Mouse (Mus musculus) kidney, postnatal 14 days (tissue): Measurements from ENCODE around the gene Nkiras2.
"Not testable (repeated sequence)": the region's sequence is repeated elsewhere in the genome, so short reads cannot be mapped to it uniquely, and the experiment has no call there.

ENCODE experiments used
- DNase-seq: peaks from one replicate; pipeline ENCODE4 v3.0.0; 2022; ENCODE audit warnings: mixed read lengths

Gene Nkiras2

DNA sequence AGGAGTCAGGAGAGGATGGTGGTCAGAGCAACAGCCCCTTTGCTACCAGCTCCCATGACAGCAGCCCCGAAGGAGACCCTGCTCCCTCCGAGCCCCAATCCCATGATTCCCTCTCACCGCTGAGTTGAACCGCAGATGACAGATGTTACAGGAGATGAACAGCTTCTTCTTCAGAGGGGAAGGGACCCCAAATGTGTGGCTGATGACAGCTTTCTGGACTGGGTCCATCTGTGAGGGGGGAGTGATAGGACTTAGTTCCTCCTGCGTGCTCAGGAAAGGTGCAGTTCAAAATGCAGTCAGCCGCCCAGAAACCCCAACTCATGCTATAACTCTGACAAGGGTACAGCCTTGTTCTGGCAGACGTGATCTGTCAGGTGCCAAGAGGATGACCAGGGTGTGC, 15.5 kb downstream of the Nkiras2 start:
- no peak for DNase-seq

DNA sequence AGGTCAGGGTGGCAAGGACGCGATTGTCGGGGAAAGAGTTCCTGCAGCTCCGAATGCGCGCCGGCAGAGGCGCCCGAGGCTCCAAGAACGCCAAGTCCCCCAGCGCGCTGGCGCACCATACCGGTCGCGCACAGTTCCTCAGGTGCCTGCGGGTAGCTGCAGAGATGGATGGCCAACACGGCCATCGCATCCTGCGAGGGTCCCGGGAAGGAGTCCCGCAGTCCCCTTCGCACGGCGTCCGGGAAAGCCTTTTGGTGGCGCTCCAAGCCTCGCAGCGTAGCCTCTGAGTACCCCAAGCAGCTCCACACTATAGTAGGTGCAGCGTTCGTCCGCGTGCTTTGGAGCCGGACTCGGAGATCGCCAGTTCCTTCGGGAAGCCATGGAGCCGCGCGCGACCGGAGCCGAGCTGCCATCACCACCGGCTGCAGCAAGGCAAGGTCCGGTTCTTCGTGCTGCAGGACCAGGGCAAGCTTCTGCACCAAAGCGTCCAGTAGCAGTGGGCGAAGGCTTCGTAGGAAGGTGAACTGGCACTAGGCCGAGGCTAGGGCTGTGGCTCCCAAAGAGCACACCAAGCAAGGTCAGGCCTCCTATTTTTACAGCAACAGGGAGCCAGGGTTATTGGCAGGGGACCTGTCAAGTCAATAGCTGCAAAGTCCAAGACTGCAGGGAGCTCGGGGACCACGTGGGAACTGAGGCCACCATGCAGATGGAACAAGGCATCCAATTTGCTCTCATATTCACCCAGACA, 21.3 kb downstream of the Nkiras2 start:
- DNase-seq, result peak; percentile 31

DNA sequence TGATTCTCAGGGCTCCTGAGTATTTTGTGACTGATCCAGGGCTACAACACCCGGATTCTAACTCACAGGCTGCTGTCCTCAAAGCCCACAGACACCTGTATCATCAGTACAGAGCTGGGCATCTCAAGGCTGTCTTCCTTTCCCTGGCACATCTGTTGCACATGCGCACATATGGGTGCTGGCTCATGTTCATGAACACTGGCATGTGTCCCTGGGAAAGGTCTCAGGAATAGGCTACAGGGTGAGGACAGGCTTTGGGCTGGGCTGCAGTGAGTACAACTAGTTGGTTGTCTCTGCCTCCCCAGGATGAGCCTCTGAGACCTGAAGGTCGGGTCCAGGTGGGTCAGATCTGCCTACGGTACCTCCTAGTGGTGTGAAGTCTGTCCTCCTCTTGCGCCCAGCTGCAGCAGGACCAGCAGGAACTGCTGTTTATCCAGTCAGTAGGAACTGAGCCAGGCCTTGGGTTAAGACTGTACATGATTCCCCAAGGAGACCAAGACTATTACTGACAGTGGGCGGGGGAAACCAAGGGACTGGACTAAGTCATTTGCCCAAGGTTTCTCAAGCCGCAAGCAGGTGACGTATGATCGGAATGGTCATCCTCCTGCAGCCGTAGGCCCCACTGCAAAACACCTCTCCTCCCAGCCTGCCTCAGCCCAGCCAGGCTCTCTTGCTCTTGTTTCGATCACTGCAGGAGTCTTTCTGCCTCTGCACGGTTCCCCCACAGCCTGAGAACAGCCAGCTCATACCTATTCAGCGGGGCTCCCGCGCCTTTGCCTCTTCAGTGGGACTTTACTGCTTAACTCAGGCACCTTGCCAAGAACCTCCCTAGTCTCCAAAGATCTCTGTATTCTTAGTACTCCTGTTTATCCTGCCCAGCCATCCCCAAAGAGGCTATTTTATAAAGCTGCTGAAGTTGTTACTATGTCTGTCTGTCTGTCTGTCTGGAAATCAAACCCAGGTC, 24.9 kb downstream of the Nkiras2 start:
- no peak for DNase-seq

DNA sequence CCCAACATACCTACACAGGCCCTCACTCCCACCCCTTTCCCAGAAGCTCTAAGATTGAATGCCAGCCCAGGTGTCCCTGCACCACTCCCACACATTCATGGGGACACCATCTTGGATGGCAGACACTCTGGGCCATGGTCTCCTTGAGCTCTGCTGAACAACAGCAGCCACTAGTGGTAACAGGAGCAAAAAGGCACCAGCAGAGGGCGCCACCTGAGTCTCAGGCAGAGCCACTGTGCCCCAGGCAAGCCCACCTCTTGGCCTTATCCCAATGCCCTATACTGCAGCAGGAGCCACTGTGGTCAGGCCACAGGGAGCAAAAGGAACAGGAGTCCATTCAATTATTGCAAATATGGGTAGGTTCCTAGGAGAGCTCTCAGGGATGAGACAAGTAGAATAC, 27.2 kb downstream of the Nkiras2 start:
- peak; percentile 39 for DNase-seq

DNA sequence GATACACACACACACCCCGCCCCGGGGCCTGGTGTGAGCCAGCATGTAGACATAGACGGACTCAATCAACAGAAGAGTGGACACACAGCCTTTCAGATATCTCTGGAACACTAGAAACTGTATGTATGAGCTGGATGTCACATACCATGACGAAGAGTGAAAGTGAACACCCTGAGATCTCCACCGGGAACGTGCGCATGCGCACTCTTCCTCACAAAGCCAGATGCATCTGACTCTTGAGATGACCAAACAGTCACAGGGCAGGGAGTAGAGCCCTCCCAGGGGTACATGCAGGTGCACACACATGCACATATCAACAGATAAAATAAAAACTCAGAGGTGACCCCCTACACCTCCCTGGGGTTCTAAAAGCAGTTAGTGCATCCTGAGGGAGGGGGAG, 29.4 kb downstream of the Nkiras2 start:
- DNase-seq, result no peak

DNA sequence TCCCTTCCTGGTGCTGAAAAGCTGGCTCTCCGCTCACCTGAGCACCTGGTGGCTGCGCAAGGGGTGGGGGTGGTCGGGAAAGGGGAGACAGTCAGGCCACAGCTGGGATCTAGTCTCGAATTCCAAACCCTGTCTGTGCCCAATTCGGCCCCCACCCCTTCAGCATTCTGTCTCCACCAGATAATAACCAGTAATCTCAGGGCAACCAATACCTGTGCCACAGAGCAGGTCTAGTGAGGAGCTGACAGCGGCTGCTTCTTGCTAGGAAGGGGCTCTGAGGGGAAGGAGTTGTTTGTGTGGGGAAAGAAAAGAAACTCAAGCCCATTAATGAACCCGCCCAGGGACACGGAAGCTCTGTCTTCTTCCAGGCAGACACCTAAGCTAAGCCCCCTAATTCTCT, 32.2 kb downstream of the Nkiras2 start:
- DNase-seq, result no peak

DNA sequence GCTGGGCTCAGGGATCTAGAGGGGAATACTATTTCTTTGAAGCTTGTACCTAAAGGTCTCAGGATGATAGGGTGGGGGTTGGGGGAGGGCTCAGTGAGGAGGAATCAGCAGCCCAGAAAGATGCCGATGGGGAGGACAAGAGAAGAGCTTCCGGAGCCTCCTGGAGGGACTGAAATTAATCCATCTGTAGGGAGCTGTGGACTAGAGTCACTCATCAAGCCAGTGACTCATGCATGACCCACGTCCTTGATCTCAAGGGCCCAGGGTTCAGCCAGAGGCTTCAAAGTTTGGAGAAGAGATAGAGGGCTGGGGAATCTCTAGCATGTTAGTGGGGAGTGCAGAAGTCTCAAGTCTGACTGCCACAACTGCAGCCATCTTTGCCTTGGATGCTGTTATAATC, 32.7 kb downstream of the Nkiras2 start:
- DNase-seq, result no peak

DNA sequence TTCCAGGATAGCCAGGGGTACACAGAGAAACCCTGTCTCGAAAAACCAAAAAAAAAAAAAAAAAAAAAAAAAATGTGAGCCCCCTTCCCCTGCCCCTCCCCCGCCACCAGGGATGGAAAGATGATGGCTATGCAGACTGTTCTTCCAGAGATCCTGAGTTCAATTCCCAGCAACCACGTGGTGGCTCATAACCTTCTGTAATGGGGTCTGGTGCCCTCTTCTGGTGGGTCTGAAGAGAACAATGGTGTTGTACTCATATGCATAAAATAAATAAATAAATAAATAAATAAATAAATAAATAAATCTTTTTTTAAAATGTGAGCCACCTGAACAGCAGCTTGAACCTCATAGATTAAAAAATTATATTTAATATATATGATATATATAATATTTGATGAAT, 36.5 kb downstream of the Nkiras2 start:
- DNase-seq, result not testable (repeated sequence)

DNA sequence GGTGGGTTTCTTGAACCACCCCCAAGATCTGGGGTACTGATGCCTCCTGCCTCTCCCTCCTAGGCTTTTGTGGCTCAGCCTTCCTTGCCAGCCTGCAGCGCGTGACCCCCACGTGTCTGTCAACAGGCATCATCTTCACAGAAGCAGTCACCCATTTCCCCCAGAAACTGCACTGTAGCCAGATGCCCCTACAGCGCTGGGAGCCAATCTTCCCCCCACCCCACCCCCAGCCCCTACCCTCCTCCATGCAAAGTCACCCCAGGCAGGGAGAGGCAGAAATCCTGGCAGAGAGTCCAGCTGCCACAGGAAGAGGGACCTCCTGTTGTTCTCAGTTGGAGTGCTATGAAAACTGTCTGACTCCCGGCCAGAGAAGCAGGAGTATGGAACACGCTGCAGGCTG, 37.4 kb downstream of the Nkiras2 start:
- DNase-seq, result no peak

DNA sequence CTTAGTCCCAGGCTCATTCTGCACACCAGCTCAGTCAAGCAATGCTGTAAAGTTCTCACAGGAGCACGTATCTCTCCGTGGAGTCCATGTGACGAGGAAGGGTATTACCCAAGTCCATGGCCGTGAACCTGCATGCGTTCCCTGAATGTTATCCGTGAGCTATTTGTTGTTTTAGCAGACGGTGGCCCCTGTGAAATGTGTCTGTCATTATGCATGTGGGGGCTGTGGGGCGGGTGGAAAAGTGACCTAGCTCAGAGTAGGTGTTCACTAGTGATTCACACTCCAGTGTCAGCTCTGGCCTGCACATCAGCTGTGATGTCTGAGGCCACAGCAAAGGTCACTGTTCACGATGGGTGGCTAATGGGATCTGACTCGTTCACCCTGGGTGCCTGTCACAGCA, 40.8 kb downstream of the Nkiras2 start:
- DNase-seq, result no peak

DNA sequence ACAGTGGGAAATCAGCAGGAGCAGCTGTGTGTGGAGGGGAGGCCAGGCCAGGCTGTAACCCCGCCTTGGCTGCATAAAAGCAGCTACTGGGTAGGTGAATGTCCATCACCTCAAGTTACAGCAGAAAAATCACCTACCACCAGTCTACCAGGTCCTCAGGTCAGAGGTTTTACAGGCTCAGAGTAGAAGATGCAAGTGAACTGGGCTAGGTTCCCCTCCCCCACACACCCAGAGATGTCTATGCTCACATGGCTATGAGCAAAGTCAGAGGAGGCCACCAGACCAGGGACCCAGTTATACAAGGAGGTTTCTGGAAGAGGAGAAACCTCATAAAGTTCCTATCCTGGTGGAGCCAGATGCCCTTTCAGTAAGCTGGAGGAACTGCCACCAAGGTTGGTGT, 52.0 kb downstream of the Nkiras2 start:
- no peak for DNase-seq

DNA sequence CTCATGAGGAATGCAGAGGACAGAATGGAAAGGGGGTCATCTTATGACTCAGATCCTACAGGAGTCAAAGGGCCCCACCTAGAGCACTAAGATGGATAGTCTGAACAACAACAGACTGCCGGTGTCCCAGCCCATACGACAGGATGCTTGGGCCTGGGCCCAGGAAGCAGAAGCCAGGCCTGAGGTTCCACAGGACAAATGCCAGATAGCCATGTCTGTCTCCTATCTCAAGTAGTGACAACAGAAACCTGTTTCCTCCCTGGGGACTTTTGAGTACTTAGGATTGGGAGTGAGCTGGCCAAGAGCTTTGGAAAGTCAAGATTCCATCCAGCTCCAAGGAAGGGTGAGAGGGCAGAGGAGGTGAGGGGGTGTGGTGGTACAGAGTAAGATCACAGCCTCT, 52.9 kb downstream of the Nkiras2 start:
- no peak for DNase-seq

DNA sequence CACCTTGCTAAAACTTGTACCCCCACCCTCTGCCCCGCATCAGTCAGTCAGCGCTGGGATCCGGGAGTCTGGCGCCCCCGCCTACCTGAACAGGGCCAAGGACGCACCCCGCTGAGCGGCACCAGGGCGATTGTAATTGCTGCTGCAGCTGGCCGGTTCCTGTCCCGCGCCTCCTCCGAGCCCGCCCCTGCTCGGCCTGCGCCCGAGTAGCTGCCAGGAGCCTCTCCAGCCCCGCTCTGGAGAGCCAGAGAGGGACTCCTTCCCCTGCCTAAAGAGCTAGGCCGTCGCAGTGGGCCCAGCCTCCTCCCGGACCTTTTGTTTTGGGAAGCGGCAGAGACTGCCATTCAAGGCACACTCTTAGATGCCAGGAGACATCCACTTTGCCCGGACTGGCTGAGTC, 54.1 kb downstream of the Nkiras2 start:
- peak; percentile 30 for DNase-seq
